Mouse (Mus musculus) bone marrow, adult 2 months (tissue): Measurements from ENCODE around the gene Ngb.

Experiments
- CTCF ChIP-seq: fragments of 200-500 bp; IDR thresholded peaks from 2 replicates; pipeline ENCODE4 v1.5.1; 2011; ENCODE audit warnings: low read length, control low read depth; ENCODE audit not compliant: control insufficient read depth, insufficient read depth
- POLR2A ChIP-seq: fragments of 200-500 bp; IDR thresholded peaks from 2 replicates; pipeline ENCODE4 v1.6.1; 2011; ENCODE audit warnings: low read depth, mild to moderate bottlenecking, control low read depth, low read length, borderline replicate concordance; ENCODE audit not compliant: control insufficient read depth

- TF ChIP-seq POLR2A (no peak), CTCF (no peak)
Observed at GRCm38 (mm10) chr12:87130224-87130623, 27.9 kb upstream of the Ngb start.
